Comparison of ENCODE assay signal across 9 mouse cellular contexts in the genomic region with DNA sequence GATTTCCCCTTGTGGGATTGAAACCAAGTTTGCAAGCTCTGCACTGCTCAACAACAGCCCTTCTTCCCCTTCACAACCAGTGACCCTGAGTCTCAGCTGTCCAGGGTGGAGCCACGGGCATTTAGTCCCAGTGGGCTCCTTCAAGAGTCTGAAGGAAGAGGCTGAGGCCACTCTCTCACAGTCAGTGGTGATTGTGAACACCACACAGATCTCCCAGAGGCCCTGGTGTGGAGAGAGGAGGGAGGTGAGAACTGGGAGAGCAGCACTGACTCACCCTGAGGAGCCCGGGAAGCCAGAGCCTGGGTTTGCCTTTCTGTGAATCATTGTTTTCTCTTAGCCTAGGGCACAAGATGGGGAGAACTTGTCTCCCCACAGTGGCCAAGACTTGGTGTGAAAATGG. TPM values are rescaled to one million over a fixed set of nuclear protein-coding genes. Genes with fewer than 3 reads are reported as not detected.
A peak's percentile ranks its signal among the peaks of the same experiment; 100 is the strongest.
DNase-seq lines count a peak whose midpoint lies in the region; ATAC-seq and TF ChIP-seq lines count a peak whose summit lies in the region.
"Had no signal": no experiment of that assay in that cellular context is flagged by ENCODE, and none has a peak within 500 bp of the region (broad histone marks: within the 10 kb centered on the region; RNA-seq: fewer than 3 reads in every experiment).

No protein-coding gene starts in this region.

- no peaks in the 10 kb centered on the region for H3K9me3 ChIP-seq in hindbrain, embryonic 14.5 days (ENCODE audit: control insufficient read depth, low read length)

- peak overlapping the region; percentile 98 for H3K4me2 ChIP-seq in hindbrain, embryonic 14.5 days (replicated peaks)
- peak overlapping the region; percentile 96 for H3K4me2 ChIP-seq in myocyte (ENCODE audit: low read depth)

- no peak for ATAC-seq in hindbrain, embryonic 14.5 days (ENCODE audit: low FRiP score)

- 20% methylated on average over 2 of the region's 2 CpGs for WGBS in hindbrain, embryonic 14.5 days

- H3K79me2 ChIP-seq in myocyte (ENCODE audit: control insufficient read depth, insufficient read depth), result peaks cover 93% of the 10 kb centered on the region

- peak; percentile 60 for TF ChIP-seq POLR2A in myocyte (IDR thresholded peaks at IDR 0.05; ENCODE audit: insufficient read length, low read depth)

- H3ac ChIP-seq in myocyte (ENCODE audit: control insufficient read depth, insufficient read length), result peak overlapping the region; percentile 12

- peak; percentile 35 to 41 for DNase-seq in adrenal gland, adult (ENCODE audit: inconsistent age in 2 of 2, low spot score in 1 of 2)
- no peak for DNase-seq in adrenal gland, postnatal 25 days
- peak; percentile 15 for DNase-seq in retina, postnatal 1 day
- no peak for DNase-seq in retina, embryonic 14.5 days (ENCODE audit: low spot score)
- DNase-seq in hindbrain, embryonic 14.5 days (ENCODE audit: low spot score), result no peak
- DNase-seq in spleen, adult 18-20 months, result no peak
- DNase-seq in cerebellum, adult 8-10 months, result no peak

- peaks cover 51% of the 10 kb centered on the region for H3K4me1 ChIP-seq in hindbrain, embryonic 14.5 days (replicated peaks; ENCODE audit: control insufficient read depth, insufficient read depth, low read length)

- H3K4me3 ChIP-seq in hindbrain, embryonic 14.5 days (replicated peaks; ENCODE audit: low read length), result peak overlapping the region; percentile 70
- peak overlapping the region; percentile 94 for H3K4me3 ChIP-seq in myocyte

- no peaks in the 10 kb centered on the region for H3K27me3 ChIP-seq in hindbrain, embryonic 14.5 days (ENCODE audit: control insufficient read depth, insufficient read depth, low read length)
- H3K27me3 ChIP-seq in myocyte (ENCODE audit: control insufficient read depth, insufficient read depth, insufficient read length), result no peaks in the 10 kb centered on the region

- peaks cover 35% of the 10 kb centered on the region for H3K36me3 ChIP-seq in hindbrain, embryonic 14.5 days (replicated peaks; ENCODE audit: control insufficient read depth, insufficient read depth)
- peaks cover 32% of the 10 kb centered on the region for H3K36me3 ChIP-seq in myocyte (ENCODE audit: control insufficient read depth, insufficient read depth)

- peak overlapping the region; percentile 97 for H3K27ac ChIP-seq in hindbrain, embryonic 14.5 days

- peak overlapping the region; percentile 99 for H3K9ac ChIP-seq in hindbrain, embryonic 14.5 days

TF ChIP-seq in myocyte, 11 proteins besides CTCF, POLR2A, EP300 and RAD21:
- no peak for TF ChIP-seq USF1 (IDR thresholded peaks at IDR 0.05; ENCODE audit: low read depth)
- no peak for TF ChIP-seq E2F4 (IDR thresholded peaks at IDR 0.05; ENCODE audit: insufficient read depth)
- no peak for TF ChIP-seq CEBPB (IDR thresholded peaks at IDR 0.05; ENCODE audit: insufficient read depth, poor library complexity, severe bottlenecking)
- TF ChIP-seq MYOD1 (IDR thresholded peaks at IDR 0.05; ENCODE audit: control insufficient read depth in 1 of 3, insufficient read length in 2 of 3, low read depth in 2 of 3), result peak in 2 of 3 experiments; percentile 41 to 64
- TF ChIP-seq MYOG (IDR thresholded peaks at IDR 0.05; ENCODE audit: control insufficient read depth in 1 of 3, insufficient read depth in 1 of 3, insufficient read length in 2 of 3, low read depth in 2 of 3), result peak in 1 of 3 experiments; percentile 59
- no peak for TF ChIP-seq REST (IDR thresholded peaks at IDR 0.05; ENCODE audit: insufficient read depth, insufficient read length)
- peak; percentile 69 for TF ChIP-seq POLR2AphosphoS2 (IDR thresholded peaks at IDR 0.05; ENCODE audit: insufficient read length, low read depth)
- no peak for TF ChIP-seq SRF (IDR thresholded peaks at IDR 0.05; ENCODE audit: control insufficient read depth, insufficient read length, low read depth)
- TF ChIP-seq MAX (IDR thresholded peaks at IDR 0.05; ENCODE audit: low read depth), result no peak
- no peak for TF ChIP-seq TCF3 (IDR thresholded peaks at IDR 0.05; ENCODE audit: insufficient read length, low read depth)
- TF ChIP-seq TCF12 (IDR thresholded peaks at IDR 0.05; ENCODE audit: insufficient read depth, poor library complexity, severe bottlenecking), result no peak

RNA-seq across cellular contexts. Expression of a gene that starts 19.2 kb away (rescaled TPM):
- total RNA-seq in adrenal gland, postnatal 25 days (2021), result 35.4 and 35.9 TPM in 2 replicates
- polyA plus RNA-seq in hindbrain, embryonic 14.5 days (2014; fragmentation: Nextera tagmentation; extraction: Ambion mirVana), result 96.0 and 115 TPM in 2 replicates
- polyA plus RNA-seq in myocyte (2012; fragmentation: generic; extraction: Trizol), result 361 TPM

RNA-seq across cellular contexts. Expression of a gene that starts 28.0 kb away (rescaled TPM):
- not detected in 2 replicates for total RNA-seq in adrenal gland, postnatal 25 days (2021)
- polyA plus RNA-seq in hindbrain, embryonic 14.5 days (2014; fragmentation: Nextera tagmentation; extraction: Ambion mirVana), result not detected in 2 replicates
- not detected for polyA plus RNA-seq in myocyte (2012; fragmentation: generic; extraction: Trizol)
- polyA plus RNA-seq: testis, adult 2 months had no signal

RNA-seq across cellular contexts. Expression of a gene that starts 49.3 kb away (rescaled TPM):
- total RNA-seq in adrenal gland, postnatal 25 days (2021), result 199 and 214 TPM in 2 replicates
- 117 and 129 TPM in 2 replicates for polyA plus RNA-seq in hindbrain, embryonic 14.5 days (2014; fragmentation: Nextera tagmentation; extraction: Ambion mirVana)
- 294 TPM for polyA plus RNA-seq in myocyte (2012; fragmentation: generic; extraction: Trizol)

Comparison
In these comparisons a context has a peak if more than half of its experiments do, and no peak if none do; other contexts are left out.
1. DNase-seq: peak in adrenal gland, adult (2 of 2) and retina, postnatal 1 day (single experiment); none in adrenal gland, postnatal 25 days (single experiment), retina, embryonic 14.5 days (single experiment), hindbrain, embryonic 14.5 days (single experiment), spleen, adult 18-20 months (0 of 2) and cerebellum, adult 8-10 months (single experiment).